9 mouse cellular contexts compared by ENCODE assay signal in genomic region chr9:77428115-77428747, GRCm38 (mm10).
DNase-seq lines count a peak whose midpoint lies in the region; ATAC-seq and TF ChIP-seq lines count a peak whose summit lies in the region.
"Had no signal": no experiment of that assay in that cellular context is flagged by ENCODE, and none has a peak within 500 bp of the region (broad histone marks: within the 10 kb centered on the region; RNA-seq: fewer than 3 reads in every experiment).

No protein-coding gene starts in this region.

- peak overlapping the region; percentile 58 for H3K4me2 ChIP-seq in heart, embryonic 13.5 days
- H3K4me2 ChIP-seq in hindbrain, postnatal 0 days (ENCODE audit: low read depth, low read length) = peak overlapping the region; percentile 39; the same call in 1 of the 2 replicates
- peak overlapping the region; percentile 37 for H3K4me2 ChIP-seq in midbrain, embryonic 14.5 days (ENCODE audit: low read length)

- H3K36me3 ChIP-seq in heart, embryonic 13.5 days = peaks cover 20% of the 10 kb centered on the region
- H3K36me3 ChIP-seq in hindbrain, postnatal 0 days (ENCODE audit: insufficient read depth, low read length) = no peaks in the 10 kb centered on the region; the same call in 1 of the 2 replicates
- peaks cover 4% of the 10 kb centered on the region; the same call in 1 of the 2 replicates for H3K36me3 ChIP-seq in midbrain, embryonic 14.5 days (ENCODE audit: control insufficient read depth, insufficient read depth, low read length)

- no peaks in the 10 kb centered on the region for H3K9me3 ChIP-seq in heart, embryonic 13.5 days
- H3K9me3 ChIP-seq in hindbrain, postnatal 0 days (ENCODE audit: low read length) = no peaks in the 10 kb centered on the region
- H3K9me3 ChIP-seq in midbrain, embryonic 14.5 days (ENCODE audit: control insufficient read depth, low read length) = no peaks in the 10 kb centered on the region

- H3K4me1 ChIP-seq in heart, embryonic 13.5 days = peaks cover 47% of the 10 kb centered on the region
- peaks cover 5% of the 10 kb centered on the region; the same call in 1 of the 2 replicates for H3K4me1 ChIP-seq in hindbrain, postnatal 0 days (ENCODE audit: insufficient read depth, low read length)
- peaks cover 15% of the 10 kb centered on the region for H3K4me1 ChIP-seq in midbrain, embryonic 14.5 days (ENCODE audit: control insufficient read depth, insufficient read depth, low read length)

- 16% methylated on average over 14 of the region's 14 CpGs for WGBS in heart, embryonic 13.5 days
- WGBS in hindbrain, postnatal 0 days = 50% methylated on average over 14 of the region's 14 CpGs
- 43% methylated on average over 14 of the region's 14 CpGs for WGBS in midbrain, embryonic 14.5 days

- peak overlapping the region; percentile 86 for H3K27ac ChIP-seq in heart, embryonic 13.5 days (replicated peaks)
- H3K27ac ChIP-seq in hindbrain, postnatal 0 days = no peak overlapping the region
- H3K27ac ChIP-seq in midbrain, embryonic 14.5 days (replicated peaks; ENCODE audit: low read depth, low read length) = 0 out of 2 replicates have a peak overlapping the region, but pooled peaks have one; percentile 0

- no peak for TF ChIP-seq CTCF in hindbrain, postnatal 0 days (IDR thresholded peaks at IDR 0.05; ENCODE audit: low read depth)

- no peaks in the 10 kb centered on the region for H3K27me3 ChIP-seq in heart, embryonic 13.5 days (replicated peaks)
- no peaks in the 10 kb centered on the region for H3K27me3 ChIP-seq in hindbrain, postnatal 0 days (ENCODE audit: insufficient read depth, low read length)
- no peaks in the 10 kb centered on the region for H3K27me3 ChIP-seq in midbrain, embryonic 14.5 days (ENCODE audit: control insufficient read depth, insufficient read depth, low read length)

- H3K9ac ChIP-seq in heart, embryonic 13.5 days = peak overlapping the region; percentile 64
- H3K9ac ChIP-seq in hindbrain, postnatal 0 days (replicated peaks; ENCODE audit: low read length) = no peak overlapping the region
- no peak overlapping the region; the same call in 1 of the 2 replicates for H3K9ac ChIP-seq in midbrain, embryonic 14.5 days (replicated peaks; ENCODE audit: low read length)

- DNase-seq in heart, adult 18-20 months = no peak
- no peak for DNase-seq in hindbrain, postnatal 0 days (ENCODE audit: low spot score)
- no peak for DNase-seq in midbrain, embryonic 14.5 days
- no peak for DNase-seq in layer of hippocampus, postnatal 14 days (ENCODE audit: low spot score in 2 of 2)
- no peak for DNase-seq in right cerebral cortex, adult 2 months (ENCODE audit: low spot score in 2 of 2)
- no peak for DNase-seq in frontal cortex, postnatal 36 days (ENCODE audit: low spot score in 2 of 2)

- H3K4me3 ChIP-seq in heart, embryonic 13.5 days = peak overlapping the region; percentile 12; the same call in 1 of the 2 replicates
- no peak overlapping the region for H3K4me3 ChIP-seq in hindbrain, postnatal 0 days (ENCODE audit: low read length)
- no peak overlapping the region for H3K4me3 ChIP-seq in midbrain, embryonic 14.5 days (replicated peaks; ENCODE audit: low read depth, low read length)
- H3K4me3 ChIP-seq: erythroblast, embryonic 14.5 days had no signal

- no peak for ATAC-seq in heart, embryonic 13.5 days (ENCODE audit: extremely low read depth, insufficient number of reproducible peaks, low FRiP score, low TSS enrichment)
- peak; percentile 65 for ATAC-seq in common myeloid progenitor, adult 5-6 weeks (replicated peaks; ENCODE audit: low read depth, poor library complexity, severe bottlenecking)
- no peak for ATAC-seq in hindbrain, postnatal 0 days
- ATAC-seq in midbrain, embryonic 14.5 days (ENCODE audit: low FRiP score, low TSS enrichment) = no peak
